Mouse (Mus musculus): ENCODE data around the gene Gcnt2.
"Not testable (repeated sequence)": the region's sequence is repeated elsewhere in the genome, so short reads cannot be mapped to it uniquely, and the experiment has no call there.

Gene Gcnt2

DNA sequence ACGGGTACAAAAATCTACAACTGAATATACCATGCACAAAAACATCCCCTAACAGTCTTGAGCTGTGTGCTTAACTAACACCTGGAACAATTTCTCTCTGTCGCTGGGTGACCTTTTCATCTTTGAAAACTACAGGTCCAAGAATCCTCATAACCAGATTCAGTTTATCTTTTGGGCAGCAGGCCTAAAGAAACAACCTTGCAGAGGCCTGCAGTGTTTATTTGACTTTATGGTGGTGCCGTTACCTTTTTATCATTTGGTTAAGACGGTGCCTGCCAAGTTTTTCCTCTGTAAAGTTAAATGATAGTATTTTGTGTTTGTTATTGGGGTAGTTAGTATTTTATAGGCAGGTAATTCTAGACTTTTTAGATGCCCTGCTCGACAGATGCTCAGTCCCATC, 15.9 kb downstream of the Gcnt2 start:
- DNase-seq: no peak

DNA sequence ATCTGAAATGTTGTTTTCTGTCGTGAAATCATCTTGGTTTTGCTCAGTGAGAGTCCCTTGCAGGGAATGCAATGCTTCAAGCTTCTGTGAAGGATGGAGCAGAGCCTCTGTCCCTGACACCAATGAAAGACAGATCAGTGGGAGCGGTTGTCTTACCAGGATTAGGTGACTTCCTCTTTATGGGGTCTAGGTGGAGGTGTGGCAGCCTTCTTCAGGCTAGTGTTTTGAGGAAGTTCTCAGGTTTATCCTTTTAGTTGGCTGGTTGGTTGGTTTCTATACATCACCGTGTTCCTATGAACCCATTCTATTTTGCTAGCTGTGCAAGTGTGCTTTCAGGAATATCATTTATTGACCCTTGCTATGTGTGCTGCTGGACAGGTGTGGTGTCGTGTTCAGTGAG, 18.0 kb downstream of the Gcnt2 start:
- DNase-seq: no peak

DNA sequence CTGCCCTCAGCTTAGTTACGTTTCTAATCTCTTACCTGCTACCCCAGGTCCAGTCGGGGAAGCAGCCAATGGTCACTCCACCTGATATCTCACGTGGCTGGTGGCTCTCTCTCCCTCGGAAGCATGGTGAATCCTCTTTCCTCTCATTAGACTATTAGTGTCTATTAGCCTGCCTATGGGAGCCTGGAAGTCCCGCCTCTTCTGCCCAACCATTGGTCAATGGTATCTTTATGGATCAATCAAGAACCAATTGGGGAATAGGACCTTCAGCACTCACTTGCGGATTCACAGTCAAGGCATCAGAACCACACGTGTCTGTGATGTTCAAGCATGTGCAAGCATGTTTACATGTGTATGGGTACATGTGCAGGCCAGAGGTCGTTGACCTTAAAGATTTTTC, 21.0 kb downstream of the Gcnt2 start:
- DNase-seq: no peak

DNA sequence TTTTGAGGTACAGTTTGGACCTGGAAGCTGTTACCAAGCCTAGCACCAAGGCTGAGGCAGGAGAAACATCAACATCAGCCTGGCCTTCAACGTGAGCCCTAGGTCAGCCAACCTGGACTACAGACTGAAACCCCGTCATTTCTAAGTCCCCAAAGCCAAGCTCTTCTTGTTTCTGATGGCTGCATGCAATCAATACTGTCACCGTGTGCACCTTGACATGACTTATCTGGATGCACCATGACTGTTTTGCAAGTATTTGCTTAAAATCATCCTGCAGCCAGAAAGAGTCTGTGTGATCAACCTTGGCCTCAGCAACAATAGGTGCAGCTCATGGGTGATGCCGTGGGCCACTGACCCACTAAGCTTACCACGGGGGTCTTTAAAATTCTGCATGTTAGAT, 23.1 kb downstream of the Gcnt2 start:
- DNase-seq: no peak

DNA sequence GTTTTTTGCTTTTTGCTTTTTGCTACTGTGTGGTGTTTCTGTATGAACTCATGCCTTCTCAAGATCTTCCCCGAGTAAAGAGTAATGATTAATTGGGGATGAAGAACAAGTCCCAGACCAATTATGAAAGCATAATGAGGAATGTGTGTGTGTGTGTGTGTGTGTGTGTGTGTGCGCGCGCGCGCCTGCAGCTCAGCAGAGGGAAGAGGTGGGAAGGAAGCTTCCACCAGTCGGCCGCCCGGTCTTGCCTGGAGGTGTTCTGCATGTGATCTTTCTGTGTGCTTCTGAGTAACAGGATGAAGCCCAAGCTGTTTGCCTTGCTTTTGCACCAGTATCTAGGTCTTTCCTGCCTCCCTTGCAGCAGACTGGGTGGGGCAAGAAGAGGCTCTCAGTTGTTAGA, 24.3 kb downstream of the Gcnt2 start:
- DNase-seq: no peak

DNA sequence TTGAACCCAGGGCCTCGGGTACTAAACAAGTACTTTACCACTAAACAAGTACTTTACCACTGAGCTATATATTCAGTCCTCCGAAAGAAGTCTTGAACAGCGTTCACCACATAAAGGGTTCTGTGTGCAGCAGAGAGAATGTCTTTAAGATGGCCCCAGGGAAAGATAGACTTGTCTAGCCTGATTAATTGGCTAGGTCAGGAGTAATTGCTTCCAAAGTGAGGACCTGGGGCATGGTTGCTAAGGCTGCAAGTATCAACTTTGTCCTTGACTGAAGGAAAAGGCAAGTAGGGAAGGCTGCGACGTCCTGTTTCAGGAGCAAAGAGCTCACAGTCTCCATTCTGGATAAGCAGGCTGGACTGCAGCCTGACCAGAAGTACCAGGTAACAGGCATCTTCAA, 25.3 kb downstream of the Gcnt2 start:
- no peak for DNase-seq

DNA sequence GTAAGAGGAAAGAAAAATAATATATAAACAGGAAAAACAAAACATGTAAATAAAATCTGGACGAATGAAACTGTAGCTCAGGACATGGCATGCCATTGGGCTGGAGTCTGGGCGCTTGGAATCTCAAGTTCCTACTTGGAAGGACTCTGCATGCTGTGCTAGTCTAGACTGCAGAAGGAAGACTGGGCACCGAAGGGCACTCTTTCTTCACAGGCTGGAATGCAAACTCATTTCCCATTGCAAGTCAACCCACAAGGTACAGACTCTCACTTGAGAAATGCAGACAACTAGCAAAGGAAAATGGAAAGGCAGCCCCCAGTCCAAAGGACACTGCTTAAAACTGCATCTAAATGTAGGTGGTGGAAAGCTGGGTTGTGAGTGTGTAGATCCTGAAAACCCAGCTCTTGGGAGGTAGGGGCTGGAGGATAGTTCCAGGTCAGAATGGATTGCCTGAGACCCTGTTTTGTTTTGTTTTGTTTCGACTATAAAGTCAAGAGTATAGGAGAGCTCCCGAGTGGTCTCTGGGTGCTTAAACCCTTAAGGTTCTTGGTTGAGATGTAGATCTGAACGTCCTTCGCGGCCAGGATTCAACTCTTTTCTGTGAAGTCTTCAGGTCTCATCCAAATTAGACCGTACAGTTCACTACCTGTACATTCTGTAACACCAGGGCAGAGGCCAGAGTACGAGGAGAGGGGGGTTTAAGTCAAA, 26.5 kb downstream of the Gcnt2 start:
- DNase-seq: no peak

DNA sequence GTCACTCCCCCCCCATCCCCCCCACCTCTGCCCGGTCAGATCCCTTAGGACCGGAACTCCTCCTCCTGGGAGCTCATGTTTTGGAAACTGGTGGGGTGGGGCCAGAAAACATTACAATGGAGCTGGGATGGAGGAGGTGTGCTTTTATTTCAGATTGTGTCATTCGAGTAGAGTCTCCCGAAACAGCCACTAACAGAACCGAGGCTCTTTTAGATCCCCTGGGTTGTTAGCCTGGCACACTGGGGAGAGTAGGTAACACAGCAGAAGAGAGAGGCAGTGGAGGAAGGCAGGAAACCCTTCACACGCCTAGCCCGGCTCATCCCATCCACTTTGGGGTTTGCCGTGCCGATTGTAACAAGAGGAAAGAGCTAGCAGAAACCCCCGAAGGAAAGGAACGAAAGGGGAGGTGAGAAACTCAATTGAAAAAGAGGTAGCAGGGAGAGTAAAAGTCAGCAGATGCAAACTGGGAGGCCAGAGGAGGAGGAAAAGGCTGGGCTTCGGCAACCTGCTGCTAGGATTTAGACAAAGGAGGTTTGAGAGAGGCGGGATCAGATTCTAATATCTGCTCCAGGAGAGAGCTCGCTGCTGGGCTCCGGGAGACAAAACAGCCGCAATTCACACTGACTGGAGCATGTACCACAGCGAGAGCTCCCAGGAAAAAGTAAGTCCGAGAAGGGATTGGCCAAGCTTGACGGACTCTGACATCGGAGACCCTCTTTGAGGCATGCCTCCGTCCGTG, 27.3 kb downstream of the Gcnt2 start:
- DNase-seq: no peak

DNA sequence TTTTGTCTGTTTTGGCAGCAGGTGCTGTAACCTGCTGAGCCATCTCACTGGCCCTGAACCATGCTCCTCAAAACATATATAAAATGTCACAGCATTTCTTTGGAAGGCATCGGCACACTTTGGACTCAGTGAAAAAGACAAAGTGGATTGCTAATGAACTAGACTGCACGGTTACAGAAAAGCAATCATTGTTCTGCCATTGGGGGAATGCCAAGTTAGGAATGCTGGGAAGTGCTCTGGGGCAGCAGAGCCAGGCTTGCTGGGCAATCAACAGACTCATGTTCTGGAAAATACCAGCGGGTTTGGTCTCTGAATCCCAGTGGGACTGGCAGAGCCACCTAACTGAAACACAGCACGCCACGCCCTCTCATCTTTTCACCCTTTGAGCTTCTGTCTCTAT, 31.0 kb downstream of the Gcnt2 start:
- no peak for DNase-seq

DNA sequence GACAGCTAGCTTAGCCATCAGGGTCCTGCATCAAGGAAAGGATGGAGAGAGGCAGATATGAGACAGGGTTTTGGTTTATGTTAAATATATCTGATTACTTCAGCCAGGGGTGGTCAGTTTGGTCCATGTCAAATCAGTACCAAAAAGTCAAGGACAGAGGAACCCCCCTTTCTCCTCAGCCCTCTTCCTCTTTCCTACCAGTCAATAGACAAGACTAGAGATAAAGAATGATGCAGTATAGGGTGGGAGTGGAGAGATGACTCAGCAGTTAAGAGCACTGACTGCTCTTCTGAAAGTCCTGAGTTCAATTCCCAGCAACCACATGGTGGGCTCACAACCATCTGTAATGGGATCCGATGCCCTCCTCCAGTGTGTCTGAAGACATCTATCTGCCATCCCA, 31.8 kb downstream of the Gcnt2 start:
- DNase-seq: not testable (repeated sequence)

DNA sequence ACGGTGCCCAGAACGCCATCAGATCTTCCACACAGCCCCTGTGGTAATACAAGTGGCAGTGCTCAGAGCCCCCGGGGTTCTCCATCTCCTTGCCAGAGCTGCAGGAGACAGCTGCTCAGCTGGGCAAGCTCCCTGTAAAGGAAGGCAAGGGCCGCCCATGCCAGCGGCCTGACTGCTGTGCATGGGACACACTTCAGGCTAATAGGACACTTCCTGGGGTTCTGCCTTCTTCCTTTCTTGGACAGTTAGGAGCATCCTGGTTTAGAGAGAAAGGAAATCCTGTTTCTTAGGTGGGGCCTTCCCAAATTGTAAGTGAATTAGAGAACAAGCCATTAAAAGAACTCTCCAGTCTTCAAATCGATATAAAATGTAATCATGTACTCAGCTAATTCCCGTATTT, 32.5 kb downstream of the Gcnt2 start:
- no peak for DNase-seq

DNA sequence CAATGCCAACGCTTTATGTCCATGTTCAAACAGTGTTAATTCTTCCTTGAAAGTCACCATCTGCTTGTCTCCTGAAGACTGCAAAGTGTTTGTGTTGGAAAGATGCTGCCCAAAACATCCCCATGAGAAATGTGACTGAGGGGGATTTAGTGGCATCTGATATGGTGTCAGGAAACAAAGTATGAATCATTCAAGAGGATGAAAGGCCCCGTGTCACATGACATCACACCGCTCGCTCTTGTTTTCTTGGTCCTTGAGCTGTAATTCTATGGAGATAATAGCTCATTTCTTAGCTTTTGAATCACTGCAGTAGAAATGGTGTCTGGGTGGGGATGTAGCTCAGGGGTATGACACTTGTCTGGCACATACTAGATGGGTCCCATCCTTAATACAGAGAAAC, 33.0 kb downstream of the Gcnt2 start:
- DNase-seq: no peak

DNA sequence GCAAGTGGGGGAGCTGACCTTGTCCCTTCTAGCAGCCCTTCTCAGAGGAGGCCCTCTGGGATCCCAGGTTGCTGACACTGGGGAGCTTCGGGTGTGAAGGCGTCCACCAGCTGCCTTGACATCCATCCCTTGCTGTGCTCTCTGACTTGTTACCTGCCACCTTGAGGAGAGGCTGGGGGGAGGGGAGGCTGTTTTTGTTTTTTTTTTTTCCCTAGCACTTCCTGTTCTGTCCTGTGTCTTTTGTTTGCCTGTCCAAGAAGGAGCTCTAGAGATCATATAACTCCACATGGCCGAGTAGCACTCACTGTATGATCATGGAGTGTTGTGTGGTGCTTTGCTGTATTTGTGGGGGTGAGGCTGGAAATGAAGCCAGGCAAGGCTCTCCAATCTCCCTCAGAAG, 34.0 kb downstream of the Gcnt2 start:
- no peak for DNase-seq

DNA sequence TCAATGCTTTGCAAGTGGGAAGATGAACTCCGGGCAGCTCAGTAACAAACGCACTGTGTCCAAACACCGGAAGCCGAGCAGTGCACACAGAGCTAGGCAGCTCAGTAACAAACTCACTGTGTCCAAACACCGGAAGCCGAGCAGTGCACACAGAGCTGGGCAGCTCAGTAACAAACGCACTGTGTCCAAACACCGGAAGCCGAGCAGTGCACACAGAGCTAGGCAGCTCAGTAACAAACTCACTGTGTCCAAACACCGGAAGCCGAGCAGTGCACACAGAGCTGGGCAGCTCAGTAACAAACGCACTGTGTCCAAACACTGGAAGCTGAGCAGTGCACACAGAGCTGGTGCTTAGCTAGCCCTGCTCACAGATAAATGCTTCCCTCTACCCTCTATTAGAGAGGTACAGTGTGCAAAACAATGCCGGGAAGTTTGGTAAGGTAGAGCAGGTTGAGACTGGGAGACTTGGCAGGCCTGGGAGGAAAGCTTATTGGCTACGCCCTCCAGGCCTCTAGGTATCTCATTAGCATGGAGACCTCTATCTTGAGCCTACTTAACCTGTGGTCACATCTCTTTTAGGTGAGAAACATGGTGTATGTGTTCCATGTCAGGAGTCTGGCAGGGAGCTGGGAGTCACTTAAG, 38.6 kb downstream of the Gcnt2 start:
- DNase-seq: not testable (repeated sequence)

DNA sequence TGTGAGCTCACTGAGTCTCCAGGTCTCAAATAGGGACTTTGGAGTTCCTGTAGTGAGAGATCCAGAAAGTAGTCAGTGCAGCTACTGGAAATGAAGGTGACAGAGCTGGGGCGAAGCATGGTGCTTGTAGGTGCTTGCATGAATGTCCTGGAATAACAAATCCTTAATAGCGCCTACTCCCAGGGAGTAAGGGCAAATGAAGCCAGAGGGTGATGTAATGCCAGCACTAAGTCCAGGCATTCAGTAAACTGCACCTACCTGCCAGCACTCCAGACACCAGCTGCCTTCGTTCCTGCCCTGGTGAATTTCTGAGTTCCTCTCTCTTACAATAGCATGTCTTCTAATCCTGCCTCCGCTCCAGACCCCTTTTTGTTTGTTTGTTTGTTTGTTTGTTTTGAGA, 39.1 kb downstream of the Gcnt2 start:
- no peak for DNase-seq

DNA sequence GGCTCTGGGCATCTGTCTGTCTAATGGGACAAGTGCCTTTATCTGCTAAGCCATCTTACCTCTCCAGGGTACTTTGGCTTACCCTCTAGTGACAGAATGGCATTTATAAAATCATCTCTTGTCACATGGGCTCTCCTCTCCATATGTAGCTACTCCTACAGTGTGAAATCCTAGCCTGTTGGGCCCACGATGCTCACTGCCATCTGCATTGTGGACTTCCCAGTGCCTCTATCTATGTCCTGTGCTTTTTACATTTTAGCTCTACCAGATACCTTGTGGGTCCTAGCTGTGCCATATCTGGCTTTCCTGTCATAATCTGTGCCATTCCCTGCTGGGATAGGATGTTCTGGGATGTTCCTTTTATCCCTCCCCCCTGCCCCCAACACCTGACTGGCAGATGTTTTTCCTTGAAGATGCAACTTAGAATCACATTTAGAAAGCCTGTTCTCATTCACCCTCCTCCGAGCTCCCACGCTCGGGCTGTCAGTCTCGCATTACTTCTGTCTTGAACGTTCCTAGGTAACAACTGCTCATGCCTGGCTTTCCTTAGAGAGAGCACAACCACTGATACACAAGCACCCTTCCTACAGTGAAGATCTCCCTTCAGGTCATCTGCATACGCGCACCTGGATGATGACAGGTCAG, 39.9 kb downstream of the Gcnt2 start:
- no peak for DNase-seq

DNA sequence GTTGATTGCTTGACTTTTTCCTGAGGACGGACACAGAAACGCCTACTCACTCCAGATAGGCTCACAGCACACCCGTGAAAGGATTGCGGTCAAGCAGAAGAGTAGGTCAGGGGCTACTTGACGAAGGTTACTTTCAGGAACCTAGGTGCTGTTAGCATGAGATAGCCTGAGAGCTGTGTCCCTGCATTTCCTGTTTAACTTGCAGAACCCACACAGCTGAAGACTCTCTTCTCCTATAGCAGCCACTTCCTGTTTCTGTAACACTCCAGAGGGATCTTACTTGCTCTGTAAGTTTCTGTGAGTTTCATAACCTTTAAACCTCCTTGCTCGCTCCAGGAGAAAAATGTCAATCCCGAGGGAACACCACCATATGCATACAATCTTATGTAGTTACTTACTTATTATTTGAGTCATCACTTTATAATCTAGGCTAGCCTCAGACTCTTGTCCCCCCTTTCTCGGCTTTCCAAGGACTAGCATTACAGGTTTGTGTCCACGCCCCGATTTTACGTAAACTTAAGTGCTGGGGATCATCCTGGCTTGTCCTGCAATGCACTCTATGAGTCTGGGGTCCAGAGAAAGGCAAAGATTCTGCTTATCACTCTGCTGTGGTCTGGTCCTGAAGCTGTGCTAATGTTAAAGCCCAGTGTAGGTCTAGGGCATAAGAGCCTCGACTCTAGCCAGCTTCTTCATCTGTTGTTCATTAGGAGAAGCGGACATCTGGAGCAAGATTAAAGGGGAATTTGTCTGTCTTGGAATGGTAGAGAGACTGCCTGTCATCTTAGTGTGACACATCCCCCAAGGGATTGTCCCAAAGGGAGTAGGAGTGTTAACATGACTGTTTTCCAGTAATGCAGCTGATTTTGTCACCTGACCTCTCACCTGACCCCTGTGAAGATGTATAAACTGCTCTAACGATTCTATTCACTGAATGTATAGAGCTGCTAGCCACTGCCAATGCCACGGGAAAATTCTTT, 40.7 kb downstream of the Gcnt2 start:
- no peak for DNase-seq

DNA sequence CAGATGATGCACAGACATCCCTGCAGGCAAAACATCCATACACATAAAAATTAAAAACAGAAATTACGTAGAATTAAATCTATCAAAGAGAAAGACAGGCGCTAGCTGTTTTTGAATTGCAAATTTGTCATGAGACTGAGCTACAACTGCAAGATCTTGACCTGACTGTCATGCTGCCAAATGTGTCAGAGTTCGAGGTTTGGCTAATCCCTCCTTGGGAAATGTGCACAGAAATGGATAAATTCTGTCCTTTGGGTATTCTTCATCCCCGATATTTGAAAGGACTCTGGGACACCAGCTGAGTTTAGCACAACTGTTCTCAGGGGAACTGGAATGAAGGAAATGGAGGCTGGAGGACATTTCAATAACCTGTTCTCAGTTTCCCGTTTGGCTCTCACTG, 41.7 kb downstream of the Gcnt2 start:
- DNase-seq: no peak

DNA sequence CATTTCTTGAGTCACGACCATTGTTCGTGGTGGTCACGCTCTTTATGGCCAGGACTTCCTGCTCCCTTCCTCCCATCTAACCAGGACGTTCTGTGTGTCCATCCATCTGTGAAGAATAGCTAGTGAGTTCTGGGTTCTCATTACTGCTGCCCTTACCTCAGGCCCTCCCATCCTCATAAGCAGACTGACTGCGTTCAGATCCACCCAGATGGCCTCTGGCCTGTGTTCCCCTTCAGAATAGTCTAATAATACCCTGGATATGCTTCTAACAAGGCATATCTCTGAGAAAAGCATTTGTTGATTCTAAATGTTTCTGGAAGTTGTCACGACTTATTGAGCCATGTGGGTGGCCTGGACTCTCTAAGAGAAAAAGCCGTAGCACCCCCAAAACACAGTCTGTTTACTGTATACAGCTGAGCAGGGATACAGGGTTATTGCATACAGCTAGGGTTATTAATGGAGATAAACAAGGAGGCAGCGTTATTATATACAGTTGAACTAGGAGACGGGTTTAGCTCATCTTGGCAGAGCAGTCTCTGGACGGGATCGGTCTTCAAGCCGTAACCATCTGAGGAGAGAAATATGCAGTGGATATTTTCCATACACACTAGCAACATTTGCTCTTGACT, 42.4 kb downstream of the Gcnt2 start:
- DNase-seq: no peak

DNA sequence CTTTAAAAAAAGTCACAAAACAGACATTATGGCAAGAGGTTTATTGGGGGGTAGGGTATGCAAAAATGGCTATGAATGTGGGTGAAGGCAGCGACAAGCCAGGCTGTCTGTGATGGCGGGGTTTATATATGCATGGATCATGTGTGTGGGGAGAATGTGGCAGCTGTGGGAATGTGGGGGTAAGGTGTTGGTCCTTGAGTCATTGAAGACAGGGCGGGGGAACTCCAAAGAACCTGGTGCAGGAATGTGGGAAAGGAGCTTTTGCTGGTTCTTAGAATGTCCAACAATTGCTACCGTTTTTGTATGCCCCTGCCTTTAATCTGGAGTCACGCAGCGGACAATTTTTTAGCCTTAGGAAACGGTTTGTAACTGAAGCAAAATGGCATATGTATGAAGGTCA, 44.5 kb downstream of the Gcnt2 start:
- no peak for DNase-seq

DNA sequence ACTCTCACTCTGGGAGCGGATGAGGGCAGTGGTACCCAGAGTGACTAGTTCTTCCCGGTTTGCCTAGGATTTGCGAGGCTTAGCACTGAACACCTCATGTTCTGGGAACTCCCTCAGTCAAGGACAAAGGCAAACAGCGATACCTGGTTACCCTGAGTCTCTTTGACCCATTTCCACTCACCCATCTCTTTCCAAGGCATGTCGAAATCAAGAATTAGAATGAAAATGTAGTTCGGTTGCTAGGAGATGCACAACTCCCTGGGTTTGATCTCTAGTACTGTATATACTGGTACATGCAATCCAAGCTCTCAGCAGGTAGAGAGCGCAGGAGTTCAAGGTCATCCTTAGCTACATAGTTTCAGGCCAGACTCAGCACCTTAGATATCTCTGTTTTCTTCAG, 47.0 kb downstream of the Gcnt2 start:
- no peak for DNase-seq

DNA sequence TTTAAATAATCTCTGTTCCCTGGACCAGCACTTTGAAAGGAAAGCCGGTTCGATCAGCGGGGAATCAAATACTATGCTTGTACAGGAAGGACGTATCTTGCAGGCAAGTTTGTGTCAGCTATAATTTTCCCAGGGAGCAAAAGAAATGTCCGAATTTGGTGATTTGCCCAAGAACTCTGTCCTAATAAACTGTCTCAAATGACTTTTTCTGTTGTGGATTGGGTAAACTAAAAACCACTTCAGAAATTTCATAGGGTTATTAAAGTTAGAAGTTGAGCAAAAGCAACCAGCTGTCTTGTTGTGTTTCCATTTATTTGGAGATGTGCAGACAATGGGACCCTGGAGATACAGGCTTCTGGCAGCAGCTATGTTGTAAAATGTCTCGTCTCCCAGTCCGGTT, 47.7 kb downstream of the Gcnt2 start:
- no peak for DNase-seq
